Mouse (Mus musculus) liver, embryonic 11.5 days (tissue): ENCODE data around the gene Eci1. TPM values are rescaled to one million over a fixed set of nuclear protein-coding genes. Genes with fewer than 3 reads are reported as not detected.

Experiments
- ATAC-seq: fragments of 200-750 bp; cut with Nextera tagmentation; replicated peaks from 2 replicates; pipeline ENCODE4 v1.8.0; 2017; ENCODE audit warnings: moderate number of reproducible peaks, mild to moderate bottlenecking, moderate TSS enrichment, moderate library complexity; ENCODE audit not compliant: low FRiP score
- DNase-seq: peaks from one replicate; pipeline ENCODE4 v3.0.0-alpha.2; 2017; ENCODE audit warnings: low spot score
- H3K27ac ChIP-seq: fragments of 300-500 bp; sonication (generic); 2 replicates; pipeline ENCODE4 v1.5.1; 2014; ENCODE audit warnings: mild to moderate bottlenecking, low read depth, low read length, control low read depth
- H3K27me3 ChIP-seq: fragments of 300-500 bp; sonication (generic); replicated peaks from 2 replicates; pipeline ENCODE4 v1.6.1; 2014; ENCODE audit warnings: low read length, mixed read lengths; ENCODE audit not compliant: control insufficient read depth, insufficient read depth
- H3K36me3 ChIP-seq: fragments of 300-500 bp; sonication (generic); 2 replicates; pipeline ENCODE4 v1.6.1; 2014; ENCODE audit warnings: mild to moderate bottlenecking, low read length, moderate library complexity, mixed read lengths; ENCODE audit not compliant: control insufficient read depth, insufficient read depth
- H3K4me1 ChIP-seq: fragments of 300-500 bp; sonication (generic); replicated peaks from 2 replicates; pipeline ENCODE4 v1.6.1; 2014; ENCODE audit warnings: low read length, mixed read lengths; ENCODE audit not compliant: control insufficient read depth, insufficient read depth
- H3K4me2 ChIP-seq: fragments of 300-500 bp; sonication (generic); 2 replicates; pipeline ENCODE4 v1.6.1; 2014; ENCODE audit warnings: mild to moderate bottlenecking, control low read depth, moderate library complexity
- H3K4me3 ChIP-seq: fragments of 300-500 bp; sonication (generic); 2 replicates; pipeline ENCODE4 v1.5.1; 2014; ENCODE audit warnings: low read depth, low read length, control low read depth
- H3K9ac ChIP-seq: fragments of 300-500 bp; sonication (generic); 2 replicates; pipeline ENCODE4 v1.6.1; 2014; ENCODE audit warnings: low read depth, low read length, control low read depth
- H3K9me3 ChIP-seq: fragments of 300-500 bp; sonication (generic); 2 replicates; pipeline ENCODE4 v1.6.1; 2016; ENCODE audit warnings: low read length, inconsistent platforms, mixed read lengths; ENCODE audit not compliant: control insufficient read depth
- WGBS: fragments of 180-500 bp; shearing (Covaris S2); extraction: QIAGEN DNeasy Blood & Tissue Kit; methylation state at CpG from one replicate; pipeline ENCODE4 v1.1.7; 2014; 5-methylcytosine and 5-hydroxymethylcytosine counted together
- polyA plus RNA-seq: library from polyadenylated mRNA; unstranded; fragments of >200 nt; fragmentation: Nextera tagmentation; extraction: Ambion mirVana; gene quantifications from 2 replicates; pipeline ENCODE4 v1.2.1, GENCODE M21; 2014

Eci1 gene
- polyA plus RNA-seq, 1 experiment from 2014 or later, result 126 TPM

DNA sequence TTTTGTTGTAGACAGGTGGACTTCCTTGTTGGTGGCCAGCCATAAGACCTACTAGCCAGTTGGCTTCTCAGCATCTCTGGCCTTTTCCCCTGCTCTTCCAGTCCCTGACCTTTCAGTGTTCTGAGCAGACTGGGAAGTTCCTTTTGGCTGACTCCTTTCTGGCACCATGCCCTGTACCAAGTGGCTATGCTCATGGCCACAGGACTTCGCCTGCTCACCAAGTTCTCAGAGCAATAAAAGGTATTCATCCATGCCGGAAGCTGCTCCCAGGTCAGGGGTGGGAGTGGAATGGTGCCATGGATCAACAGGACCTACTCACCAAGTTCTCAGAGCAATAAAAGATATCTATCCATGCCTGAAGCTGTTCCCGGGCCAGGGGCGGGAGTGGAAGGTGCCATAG, 46.1 kb downstream of the Eci1 start:
- H3K36me3 ChIP-seq, result peaks cover 24% of the 10 kb centered on the region

DNA sequence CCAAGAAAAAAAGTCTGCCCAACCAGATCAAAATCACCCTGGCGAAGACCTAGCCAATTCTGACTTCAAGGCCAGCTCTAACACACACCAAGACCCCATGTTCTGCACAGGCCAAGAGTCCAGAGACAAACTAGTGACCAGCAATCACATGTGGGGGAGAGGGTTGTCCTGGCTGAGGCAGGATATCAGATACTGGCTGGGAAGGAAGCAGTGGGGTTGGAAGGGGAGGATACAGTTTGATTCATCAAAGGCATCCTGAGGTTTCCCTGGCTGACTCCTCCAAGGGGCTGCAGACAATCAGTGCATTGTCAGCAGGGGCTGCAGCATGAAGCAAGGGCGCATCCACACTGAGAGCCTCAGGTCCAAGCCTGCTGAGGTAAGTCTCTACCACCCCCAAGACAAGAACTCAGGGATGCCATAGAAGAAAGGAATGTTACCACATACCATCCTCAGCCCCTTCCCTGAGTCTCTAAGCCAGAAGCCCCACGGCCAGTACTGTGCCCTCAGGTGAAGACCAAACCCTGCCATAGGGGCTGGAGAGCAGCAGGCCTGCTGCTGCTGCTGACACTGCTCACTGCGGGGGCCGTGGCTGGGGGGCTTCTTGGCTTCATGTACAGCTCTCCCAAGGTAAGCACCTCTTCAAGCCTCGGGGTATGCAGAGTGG, 47.3 kb downstream of the Eci1 start, which contains the start of gene Bricd5:
Gene Bricd5 (plus strand): TSS at position 273 of the 664 bp plus-strand sequence.
- ATAC-seq (no peak), DNase-seq (no peak)
- Histone ChIP-seq H3K9me3 (no peaks in the 10 kb centered on the region), H3K27me3 (no peaks in the 10 kb centered on the region), H3K36me3 (peaks cover 24% of the 10 kb centered on the region), H3K4me3 (peak within 1 kb of the TSS; percentile 89), H3K4me2 (peak within 1 kb of the TSS; percentile 98), H3K4me1 (peaks cover 26% of the 10 kb centered on the region), H3K27ac (peak within 1 kb of the TSS; percentile 28; the same call in 1 of the 2 replicates), H3K9ac (peak within 1 kb of the TSS; percentile 99; the same call in 1 of the 2 replicates)
- 79% methylated on average over 6 of the region's 6 CpGs for WGBS

More for the DNA sequence above, 46.1 kb downstream of the Eci1 start:
- DNase-seq (no peak), ATAC-seq (no peak)
- peaks cover 16% of the 10 kb centered on the region for H3K4me1 ChIP-seq
- H3K27ac ChIP-seq, result peak overlapping the region; percentile 28; the same call in 1 of the 2 replicates
- peak overlapping the region; percentile 99 for H3K9ac ChIP-seq
- no peaks in the 10 kb centered on the region for H3K9me3 ChIP-seq
- H3K4me2 ChIP-seq, result peak overlapping the region; percentile 98
- 88% methylated on average over 4 of the region's 4 CpGs for WGBS
- H3K4me3 ChIP-seq, result peak overlapping the region; percentile 89
- no peaks in the 10 kb centered on the region for H3K27me3 ChIP-seq

DNA sequence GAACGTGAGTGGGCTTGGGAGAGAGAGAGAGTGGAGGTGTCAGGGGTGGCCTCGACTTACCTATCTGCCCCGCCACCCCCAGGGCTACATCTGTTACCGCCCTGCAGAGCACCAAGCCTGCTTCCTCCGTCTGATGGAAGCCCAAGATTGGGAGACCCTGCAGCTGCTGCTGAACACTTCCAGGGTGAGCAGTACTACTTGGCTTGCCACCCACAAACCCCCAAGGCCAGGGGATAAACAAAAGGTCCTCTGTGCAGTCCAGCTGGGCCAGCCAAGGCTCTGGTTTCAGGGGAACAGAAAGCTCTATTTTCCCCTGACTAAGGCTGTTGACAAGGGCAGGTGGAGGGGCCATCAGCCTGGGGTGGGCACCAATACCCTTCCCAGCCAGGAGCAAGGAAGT, 48.1 kb downstream of the Eci1 start:
- no peak overlapping the region for H3K4me3 ChIP-seq
- DNase-seq (no peak), ATAC-seq (no peak)
- no peaks in the 10 kb centered on the region for H3K27me3 ChIP-seq
- no peaks in the 10 kb centered on the region for H3K9me3 ChIP-seq
- H3K4me1 ChIP-seq, result peaks cover 26% of the 10 kb centered on the region
- 78% methylated on average over 5 of the region's 5 CpGs for WGBS
- H3K9ac ChIP-seq, result no peak overlapping the region
- peaks cover 24% of the 10 kb centered on the region for H3K36me3 ChIP-seq
- no peak overlapping the region for H3K27ac ChIP-seq
- H3K4me2 ChIP-seq, result no peak overlapping the region

GRCm38 (mm10) chr17:24475586-24475985, 49.1 kb downstream of the Eci1 start:
- 91% methylated on average over 6 of the region's 6 CpGs for WGBS
- DNase-seq (no peak), ATAC-seq (no peak)
- no peak overlapping the region for H3K27ac ChIP-seq
- H3K4me3 ChIP-seq, result no peak overlapping the region
- H3K27me3 ChIP-seq, result no peaks in the 10 kb centered on the region
- peaks cover 24% of the 10 kb centered on the region for H3K36me3 ChIP-seq
- H3K4me1 ChIP-seq, result peaks cover 29% of the 10 kb centered on the region
- no peaks in the 10 kb centered on the region for H3K9me3 ChIP-seq
- no peak overlapping the region for H3K9ac ChIP-seq
- no peak overlapping the region for H3K4me2 ChIP-seq

GRCm38 (mm10) chr17:24476022-24476776, 49.8 kb downstream of the Eci1 start:
- H3K27me3 ChIP-seq, result no peaks in the 10 kb centered on the region
- 90% methylated on average over 10 of the region's 10 CpGs for WGBS
- no peak overlapping the region for H3K4me3 ChIP-seq
- DNase-seq (no peak), ATAC-seq (no peak)
- no peak overlapping the region for H3K9ac ChIP-seq
- H3K4me1 ChIP-seq, result peaks cover 29% of the 10 kb centered on the region
- H3K4me2 ChIP-seq, result no peak overlapping the region
- peaks cover 24% of the 10 kb centered on the region for H3K36me3 ChIP-seq
- H3K9me3 ChIP-seq, result no peaks in the 10 kb centered on the region
- no peak overlapping the region for H3K27ac ChIP-seq

- no peak overlapping the region for H3K27ac ChIP-seq
- H3K4me3 ChIP-seq, result peak overlapping the region; percentile 84
- peaks cover 20% of the 10 kb centered on the region for H3K36me3 ChIP-seq
- DNase-seq, result no peak
- H3K9ac ChIP-seq, result peak overlapping the region; percentile 92
- peaks cover 21% of the 10 kb centered on the region for H3K4me1 ChIP-seq
- WGBS, result 91% methylated on average over 20 of the region's 20 CpGs
- no peak for ATAC-seq
- H3K9me3 ChIP-seq, result no peaks in the 10 kb centered on the region
- peak overlapping the region; percentile 87 for H3K4me2 ChIP-seq
- no peaks in the 10 kb centered on the region for H3K27me3 ChIP-seq
Observed at GRCm38 (mm10) chr17:24477053-24477984, 50.9 kb downstream of the Eci1 start.

- Histone ChIP-seq H3K36me3 (peaks cover 17% of the 10 kb centered on the region), H3K27ac (peak overlapping the region; percentile 90; the same call in 1 of the 2 replicates), H3K27me3 (no peaks in the 10 kb centered on the region), H3K9ac (peak overlapping the region; percentile 92), H3K4me2 (peak overlapping the region; percentile 87), H3K4me3 (peak overlapping the region; percentile 84), H3K9me3 (no peaks in the 10 kb centered on the region), H3K4me1 (peaks cover 14% of the 10 kb centered on the region)
- ATAC-seq (no peak), DNase-seq (no peak)
- 54% methylated on average over 11 of the region's 11 CpGs for WGBS
Observed at GRCm38 (mm10) chr17:24477985-24478600, 51.7 kb downstream of the Eci1 start.
